Mouse (Mus musculus) heart, embryonic 14.5 days (tissue): ENCODE results near the gene Kif21b. TPM values are rescaled to one million over a fixed set of nuclear protein-coding genes. Genes with fewer than 3 reads are reported as not detected.

Experiments
- ATAC-seq: fragments of 200-750 bp; cut with Nextera tagmentation; 2 replicates; pipeline ENCODE4 v1.8.0; 2017; ENCODE audit warnings: low read depth, moderate TSS enrichment; ENCODE audit not compliant: insufficient number of reproducible peaks, insufficient read depth, low FRiP score
- H3K27ac ChIP-seq, 2 experiments: fragments of 200-500 bp in 1 of 2; fragments of 300-500 bp in 1 of 2; sonication (generic) in 1 of 2; replicated peaks in 1 of 2; 2 replicates each; pipeline ENCODE4 v1.5.1; 2012 to 2014; ENCODE audit warnings: low read depth in 2 of 2, low read length in 2 of 2, control low read depth in 1 of 2, mild to moderate bottlenecking in 1 of 2, mixed read lengths in 1 of 2; ENCODE audit not compliant: control insufficient read depth in 1 of 2, insufficient read depth in 1 of 2
- H3K27me3 ChIP-seq: fragments of 300-500 bp; sonication (generic); 2 replicates; pipeline ENCODE4 v1.6.1; 2014; ENCODE audit warnings: mild to moderate bottlenecking, low read length, control low read depth; ENCODE audit not compliant: control insufficient read depth, insufficient read depth
- H3K36me3 ChIP-seq: fragments of 300-500 bp; sonication (generic); 2 replicates; pipeline ENCODE4 v1.6.1; 2014; ENCODE audit warnings: mild to moderate bottlenecking, control low read depth, low read length, mixed read lengths; ENCODE audit not compliant: control insufficient read depth, insufficient read depth
- H3K4me1 ChIP-seq, 2 experiments: fragments of 200-500 bp in 1 of 2; fragments of 300-500 bp in 1 of 2; sonication (generic) in 1 of 2; 2 replicates each; pipeline ENCODE4 v1.6.1; 2012 to 2014; ENCODE audit warnings: low read length in 2 of 2, control low read depth in 1 of 2, mixed read lengths in 1 of 2; ENCODE audit not compliant: control insufficient read depth in 2 of 2, insufficient read depth in 2 of 2
- H3K4me2 ChIP-seq: fragments of 300-500 bp; sonication (generic); 2 replicates; pipeline ENCODE4 v1.6.1; 2014; ENCODE audit warnings: mild to moderate bottlenecking, low read length
- H3K4me3 ChIP-seq, 2 experiments: fragments of 200-500 bp in 1 of 2; fragments of 300-500 bp in 1 of 2; sonication (generic) in 1 of 2; 2 replicates each; pipeline ENCODE4 v1.5.1; 2012 to 2014; ENCODE audit warnings: low read length in 2 of 2, mild to moderate bottlenecking in 2 of 2, control low read depth in 1 of 2, low read depth in 1 of 2, moderate library complexity in 1 of 2; ENCODE audit not compliant: control insufficient read depth in 1 of 2, insufficient read depth in 1 of 2
- H3K9ac ChIP-seq: fragments of 300-500 bp; sonication (generic); 2 replicates; pipeline ENCODE4 v1.6.1; 2014; ENCODE audit warnings: mild to moderate bottlenecking, low read length
- H3K9me3 ChIP-seq: fragments of 300-500 bp; sonication (generic); 2 replicates; pipeline ENCODE4 v1.6.1; 2016; ENCODE audit warnings: low read length, control low read depth; ENCODE audit not compliant: control insufficient read depth
- WGBS: fragments of 180-500 bp; shearing (Covaris S2); extraction: QIAGEN DNeasy Blood & Tissue Kit; methylation state at CpG from one replicate; pipeline ENCODE4 v1.1.7; 2014; 5-methylcytosine and 5-hydroxymethylcytosine counted together
- polyA plus RNA-seq: library from polyadenylated mRNA; unstranded; fragments of >200 nt; fragmentation: Nextera tagmentation; extraction: Ambion mirVana; gene quantifications from 2 replicates; pipeline ENCODE4 v1.2.1, GENCODE M21; 2014

Kif21b gene
- polyA plus RNA-seq, 1 experiment from 2014 or later: 1.1 TPM

GRCm38 (mm10) chr1:136160930-136161329 lies 29.7 kb downstream of the Kif21b start:
- H3K9me3 ChIP-seq: no peaks in the 10 kb centered on the region
- H3K9ac ChIP-seq: no peak overlapping the region
- H3K27me3 ChIP-seq: no peaks in the 10 kb centered on the region
- no peak overlapping the region for H3K4me3 ChIP-seq
- H3K36me3 ChIP-seq: peaks cover 12% of the 10 kb centered on the region
- no peak overlapping the region for H3K27ac ChIP-seq
- 74% methylated on average over 6 of the region's 6 CpGs for WGBS
- ATAC-seq: no peak
- H3K4me2 ChIP-seq: no peak overlapping the region
- no peaks in the 10 kb centered on the region for H3K4me1 ChIP-seq

DNA sequence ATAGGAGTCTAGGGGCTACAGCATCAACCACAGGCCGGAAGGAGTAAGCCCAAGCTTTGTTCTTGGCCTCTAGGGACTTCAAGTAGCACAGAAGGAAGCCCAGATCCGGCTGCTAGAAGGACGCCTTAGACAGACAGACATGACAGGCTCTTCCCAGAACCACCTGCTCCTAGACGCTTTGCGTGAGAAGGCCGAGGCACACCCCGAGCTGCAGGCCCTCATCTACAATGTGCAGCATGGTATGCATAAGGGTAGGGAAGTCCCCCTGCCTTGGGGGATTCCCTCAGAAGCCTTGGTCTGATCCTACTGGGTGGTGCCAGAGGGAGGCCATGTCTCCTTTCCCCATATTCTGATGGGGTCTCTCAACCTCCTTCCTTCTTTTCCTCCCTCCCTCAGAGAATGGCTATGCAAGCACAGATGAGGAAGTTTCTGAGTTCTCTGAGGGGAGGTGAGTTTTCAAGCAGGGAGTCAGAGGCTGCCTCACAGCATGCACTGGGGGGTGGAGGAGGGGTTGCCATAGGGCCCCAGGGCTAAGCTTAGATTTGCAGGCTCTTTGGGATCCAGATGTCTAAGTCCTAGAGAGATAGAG lies 30.2 kb downstream of the Kif21b start:
- Histone ChIP-seq H3K9me3 (no peaks in the 10 kb centered on the region), H3K9ac (no peak overlapping the region), H3K4me1 (no peaks in the 10 kb centered on the region), H3K27ac (no peak overlapping the region), H3K27me3 (no peaks in the 10 kb centered on the region), H3K4me2 (no peak overlapping the region), H3K4me3 (no peak overlapping the region), H3K36me3 (peaks cover 12% of the 10 kb centered on the region)
- WGBS: 89% methylated on average over 7 of the region's 7 CpGs
- no peak for ATAC-seq

- Histone ChIP-seq H3K36me3 (peaks cover 5% of the 10 kb centered on the region; the same call in 1 of the 2 replicates), H3K27ac (no peak overlapping the region), H3K27me3 (no peaks in the 10 kb centered on the region), H3K4me1 (no peaks in the 10 kb centered on the region), H3K9ac (no peak overlapping the region), H3K4me3 (no peak overlapping the region), H3K9me3 (no peaks in the 10 kb centered on the region), H3K4me2 (no peak overlapping the region)
- 66% methylated on average over 2 of the region's 2 CpGs for WGBS
- ATAC-seq: no peak
Measured at GRCm38 (mm10) chr1:136165436-136165835, 34.2 kb downstream of the Kif21b start.

DNA sequence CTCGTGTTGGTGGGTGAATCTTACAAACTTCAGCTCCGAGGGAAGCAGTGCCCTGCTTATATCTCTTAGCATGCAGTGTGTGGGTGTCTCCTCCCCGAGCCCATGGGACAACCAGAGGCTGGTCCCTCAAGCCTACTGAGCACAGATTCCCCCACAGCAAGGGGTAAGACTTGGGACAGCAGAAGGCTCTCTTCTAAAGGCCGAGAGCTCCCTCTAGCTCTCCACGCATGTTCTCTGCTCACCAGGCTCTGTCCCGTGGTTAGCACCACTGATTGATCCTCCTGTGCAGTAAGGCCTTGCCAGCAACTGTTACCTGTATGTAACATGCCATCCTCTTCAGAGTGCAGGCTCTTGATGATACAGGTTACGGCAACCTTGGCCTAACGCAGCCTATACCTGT lies 36.5 kb downstream of the Kif21b start:
- Histone ChIP-seq H3K9me3 (no peaks in the 10 kb centered on the region), H3K9ac (no peak overlapping the region), H3K4me3 (no peak overlapping the region), H3K27ac (no peak overlapping the region), H3K27me3 (no peaks in the 10 kb centered on the region), H3K36me3 (peaks cover 16% of the 10 kb centered on the region; the same call in 1 of the 2 replicates), H3K4me2 (no peak overlapping the region), H3K4me1 (no peaks in the 10 kb centered on the region)
- 60% methylated on average over 8 of the region's 8 CpGs for WGBS
- ATAC-seq: no peak

DNA sequence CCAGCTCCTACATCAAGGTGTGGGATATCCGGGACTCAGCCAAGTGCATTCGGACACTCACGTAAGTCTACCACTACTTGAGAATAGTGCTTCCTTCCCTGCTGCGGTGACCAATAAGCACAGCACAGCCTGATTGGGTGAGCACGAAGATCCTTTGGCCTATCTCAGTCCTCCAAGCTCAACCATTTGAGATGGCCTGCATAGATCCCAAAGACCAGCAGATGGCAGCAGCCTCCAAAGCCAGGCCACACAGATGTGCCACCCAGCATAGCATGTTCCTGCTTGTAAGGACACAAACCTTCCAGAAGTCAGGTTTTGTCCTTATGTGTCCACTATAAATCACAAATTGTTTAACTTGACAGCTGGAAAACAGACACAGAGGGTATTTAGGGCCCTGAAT lies 38.9 kb downstream of the Kif21b start:
- 5% methylated on average over 5 of the region's 5 CpGs for WGBS
- H3K4me3 ChIP-seq: no peak overlapping the region
- ATAC-seq: 0 out of 2 replicates have a peak, but pooled peaks have one; percentile 48
- H3K9me3 ChIP-seq: no peaks in the 10 kb centered on the region
- peak overlapping the region; percentile 44; the same call in 1 of the 2 replicates for H3K4me2 ChIP-seq
- H3K9ac ChIP-seq: no peak overlapping the region
- no peaks in the 10 kb centered on the region for H3K27me3 ChIP-seq
- H3K27ac ChIP-seq: no peak overlapping the region
- H3K36me3 ChIP-seq: peaks cover 11% of the 10 kb centered on the region; the same call in 1 of the 2 replicates
- H3K4me1 ChIP-seq: peaks cover 3 to 7% of the 10 kb centered on the region in 2 experiments; a peak in 1 of 4 replicates

GRCm38 (mm10) chr1:136172696-136173095 lies 41.5 kb downstream of the Kif21b start:
- Histone ChIP-seq H3K27me3 (no peaks in the 10 kb centered on the region), H3K4me1 (peaks cover 3 to 7% of the 10 kb centered on the region in 2 experiments; a peak in 1 of 4 replicates), H3K36me3 (peaks cover 18% of the 10 kb centered on the region), H3K27ac (no peak overlapping the region), H3K4me2 (no peak overlapping the region), H3K4me3 (no peak overlapping the region), H3K9me3 (no peaks in the 10 kb centered on the region), H3K9ac (no peak overlapping the region)
- WGBS: 50% methylated on average over 12 of the region's 12 CpGs
- no peak for ATAC-seq

DNA sequence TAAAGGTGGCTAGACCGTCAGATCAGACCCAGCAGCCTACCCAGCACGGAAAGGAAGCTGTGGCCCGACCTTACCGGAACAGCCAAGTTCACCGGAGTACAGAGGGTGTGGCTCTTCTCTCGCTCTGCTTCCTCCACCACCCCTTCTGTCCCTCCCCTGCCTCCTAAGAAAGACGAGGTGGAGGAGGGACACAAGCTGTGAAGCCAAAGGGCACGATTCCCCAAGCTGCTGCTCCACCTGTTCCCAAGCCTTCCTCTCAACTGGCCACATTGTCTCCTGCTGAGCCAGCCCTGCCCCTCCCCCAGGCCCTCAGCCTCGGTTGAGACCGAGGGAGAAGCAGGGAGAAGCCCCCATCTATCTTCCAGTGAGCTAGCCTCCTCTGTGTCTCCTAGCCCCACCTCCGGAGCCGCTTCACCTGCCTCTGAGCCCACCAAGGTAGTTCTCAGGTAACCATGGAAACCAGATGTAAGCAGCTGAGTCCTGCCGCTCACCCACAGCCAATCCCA lies 43.0 kb downstream of the Kif21b start:
- WGBS: 37% methylated on average over 13 of the region's 13 CpGs
- H3K4me1 ChIP-seq: peaks cover 6 to 7% of the 10 kb centered on the region in 2 experiments; a peak in 1 of 4 replicates
- H3K27ac ChIP-seq: no peak overlapping the region
- H3K4me3 ChIP-seq: no peak overlapping the region
- H3K9ac ChIP-seq: no peak overlapping the region
- no peaks in the 10 kb centered on the region for H3K9me3 ChIP-seq
- peak overlapping the region; percentile 5; the same call in 1 of the 2 replicates for H3K4me2 ChIP-seq
- H3K27me3 ChIP-seq: no peaks in the 10 kb centered on the region
- no peak for ATAC-seq
- peaks cover 18% of the 10 kb centered on the region for H3K36me3 ChIP-seq

DNA sequence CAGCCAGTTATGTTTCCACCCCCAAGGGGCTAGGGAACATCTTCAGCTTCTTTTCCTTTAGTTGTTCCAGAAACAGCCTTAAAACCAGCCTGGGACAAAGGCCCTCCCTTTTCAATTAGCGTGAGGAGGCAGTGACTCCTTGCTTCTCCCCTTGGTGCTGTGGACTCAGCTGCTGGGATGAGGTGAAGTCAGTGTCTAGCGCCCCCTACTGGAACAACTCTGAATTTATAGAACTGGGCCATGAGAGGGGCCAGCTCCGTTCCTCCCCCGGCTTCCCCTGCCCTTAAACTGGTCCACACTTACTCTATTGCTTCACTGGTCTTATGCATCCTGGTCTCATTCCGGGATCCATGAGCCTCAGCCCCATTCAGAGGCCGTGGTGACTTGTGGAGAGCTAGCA lies 44.0 kb downstream of the Kif21b start:
- Histone ChIP-seq H3K27me3 (no peaks in the 10 kb centered on the region), H3K27ac (no peak overlapping the region), H3K36me3 (peaks cover 18% of the 10 kb centered on the region), H3K9ac (no peak overlapping the region), H3K4me2 (no peak overlapping the region), H3K4me3 (no peak overlapping the region), H3K4me1 (peaks cover 6 to 9% of the 10 kb centered on the region in 2 experiments; a peak in 1 of 4 replicates), H3K9me3 (no peaks in the 10 kb centered on the region)
- ATAC-seq: no peak
- WGBS: 39% methylated on average over 6 of the region's 6 CpGs
